Mouse (Mus musculus): ENCODE data around the gene Polrmt.

DNA sequence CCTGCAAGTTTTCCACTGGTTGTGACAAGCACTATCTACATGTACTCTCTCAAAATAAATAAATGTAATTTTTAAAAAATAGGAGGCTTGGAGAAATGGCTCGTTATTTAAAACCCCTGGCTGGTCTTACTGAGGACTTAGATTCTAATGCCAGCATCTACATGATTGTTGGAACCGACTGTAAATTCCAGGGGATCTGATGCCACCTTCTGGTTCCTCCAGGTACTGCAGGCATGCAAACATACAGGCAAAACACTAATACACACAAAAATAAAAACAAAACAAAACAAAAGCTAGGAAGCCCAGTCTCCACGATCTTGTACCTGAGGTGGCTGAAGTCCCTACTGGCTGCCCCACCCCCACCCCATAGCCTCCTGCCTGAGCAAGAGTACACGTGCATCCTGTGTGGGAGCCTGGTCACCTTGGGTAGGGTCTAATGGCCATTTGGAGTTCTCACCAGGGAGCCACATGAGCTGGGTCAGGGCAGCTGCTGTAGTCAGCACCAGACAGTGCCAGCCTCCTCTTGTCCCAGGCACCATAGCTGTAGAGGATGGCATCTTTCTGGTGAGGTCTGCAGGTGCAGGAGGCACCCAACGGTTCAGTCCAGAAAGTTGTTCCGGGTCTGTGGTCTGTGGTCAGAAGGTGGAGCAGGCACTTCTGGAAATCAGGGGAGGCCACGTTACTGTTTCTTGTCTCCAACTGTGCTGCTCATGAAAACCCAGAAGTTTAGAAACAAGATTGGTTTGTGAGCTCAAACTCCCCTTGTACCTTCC is 42.2 kb upstream of the Polrmt start:
- TF ChIP-seq POLR2A (IDR thresholded peaks at IDR 0.05; ENCODE audit: low read depth, low read length) (no peak), CTCF (IDR thresholded peaks at IDR 0.05; ENCODE audit: extremely low read depth, insufficient read length, insufficient replicate concordance, low read depth, low read length) (peak; percentile 38; the same call in 1 of the 2 replicates)

Data from small intestine, adult 2 months (tissue).